Mouse (Mus musculus) lung, embryonic 14.5 days (tissue): Measurements from ENCODE around the gene Kdm5b. TPM values are rescaled to one million over a fixed set of nuclear protein-coding genes. Genes with fewer than 3 reads are reported as not detected.

ENCODE experiments used
- ATAC-seq: fragments of 200-750 bp; cut with Nextera tagmentation; 2 replicates; pipeline ENCODE4 v1.8.0; 2017; ENCODE audit warnings: mild to moderate bottlenecking, moderate TSS enrichment, moderate library complexity; ENCODE audit not compliant: insufficient read depth
- DNase-seq: peaks from one replicate; pipeline ENCODE4 v3.0.0-alpha.2; 2015
- H3K27ac ChIP-seq: fragments of 300-500 bp; sonication (generic); 2 replicates; pipeline ENCODE4 v1.5.1; 2014; ENCODE audit warnings: low read depth, mild to moderate bottlenecking, moderate library complexity
- H3K27me3 ChIP-seq: fragments of 300-500 bp; sonication (generic); 2 replicates; pipeline ENCODE4 v1.6.1; 2014; ENCODE audit warnings: low read length, control low read depth; ENCODE audit not compliant: insufficient read depth
- H3K36me3 ChIP-seq: fragments of 300-500 bp; sonication (generic); 2 replicates; pipeline ENCODE4 v1.6.1; 2014; ENCODE audit warnings: control low read depth; ENCODE audit not compliant: insufficient read depth
- H3K4me1 ChIP-seq: fragments of 300-500 bp; sonication (generic); 2 replicates; pipeline ENCODE4 v1.6.1; 2014; ENCODE audit warnings: antibody characterized with exemption, control low read depth; ENCODE audit not compliant: insufficient read depth
- H3K4me2 ChIP-seq: fragments of 300-500 bp; sonication (generic); 2 replicates; pipeline ENCODE4 v1.6.1; 2014; ENCODE audit warnings: mild to moderate bottlenecking
- H3K4me3 ChIP-seq: fragments of 300-500 bp; sonication (generic); 2 replicates; pipeline ENCODE4 v1.5.1; 2014; ENCODE audit warnings: low read depth, low read length
- H3K9ac ChIP-seq: fragments of 300-500 bp; sonication (generic); 2 replicates; pipeline ENCODE4 v1.6.1; 2014
- H3K9me3 ChIP-seq: fragments of 300-500 bp; sonication (generic); 2 replicates; pipeline ENCODE4 v1.6.1; 2016; ENCODE audit warnings: low read depth, low read length, control low read depth
- CTCF ChIP-seq: IDR thresholded peaks from 2 replicates; pipeline ENCODE4 v1.5.1; 2016; ENCODE audit warnings: antibody characterized with exemption, low read depth
- WGBS: fragments of 180-500 bp; shearing (Covaris S2); extraction: QIAGEN DNeasy Blood & Tissue Kit; methylation state at CpG from one replicate; pipeline ENCODE4 v1.1.7; 2014; 5-methylcytosine and 5-hydroxymethylcytosine counted together
- polyA plus RNA-seq: library from polyadenylated mRNA; unstranded; fragments of >200 nt; fragmentation: Nextera tagmentation; extraction: Ambion mirVana; gene quantifications from 2 replicates; pipeline ENCODE4 v1.2.1, GENCODE M21; 2014

Gene Kdm5b
- polyA plus RNA-seq, 1 experiment from 2014 or later: 59.0 TPM

- no peak for ATAC-seq
- Histone ChIP-seq H3K9ac (no peak overlapping the region), H3K4me3 (no peak overlapping the region), H3K9me3 (no peaks in the 10 kb centered on the region), H3K4me1 (peaks cover 18% of the 10 kb centered on the region), H3K36me3 (no peaks in the 10 kb centered on the region), H3K4me2 (no peak overlapping the region), H3K27ac (no peak overlapping the region), H3K27me3 (no peaks in the 10 kb centered on the region)
- DNase-seq: no peak
- TF ChIP-seq CTCF: no peak
- WGBS: 70% methylated on average over 5 of the region's 5 CpGs
Observed at GRCm38 (mm10) chr1:134558511-134558910, 1.5 kb upstream of the Kdm5b start.

GRCm38 (mm10) chr1:134559226-134559625, 745 bp upstream of the Kdm5b start:
- TF ChIP-seq CTCF: no peak
- WGBS: 71% methylated on average over 3 of the region's 3 CpGs
- ATAC-seq (no peak), DNase-seq (no peak)
- Histone ChIP-seq H3K27ac (no peak overlapping the region), H3K36me3 (no peaks in the 10 kb centered on the region), H3K4me1 (peaks cover 18% of the 10 kb centered on the region), H3K4me2 (peak overlapping the region; percentile 67; the same call in 1 of the 2 replicates), H3K4me3 (no peak overlapping the region), H3K9me3 (no peaks in the 10 kb centered on the region), H3K9ac (no peak overlapping the region), H3K27me3 (no peaks in the 10 kb centered on the region)

- peak overlapping the region; percentile 98 for H3K9ac ChIP-seq
- no peaks in the 10 kb centered on the region for H3K9me3 ChIP-seq
- peaks cover 18% of the 10 kb centered on the region for H3K4me1 ChIP-seq
- WGBS: under 1% methylated on average over 40 of the region's 50 CpGs
- no peaks in the 10 kb centered on the region for H3K36me3 ChIP-seq
- H3K4me2 ChIP-seq: peak overlapping the region; percentile 67
- no peaks in the 10 kb centered on the region for H3K27me3 ChIP-seq
- H3K4me3 ChIP-seq: peak overlapping the region; percentile 100
- ATAC-seq (no peak), DNase-seq (no peak)
- TF ChIP-seq CTCF: no peak
- H3K27ac ChIP-seq: peak overlapping the region; percentile 96
Observed at GRCm38 (mm10) chr1:134560396-134560795, 425 bp downstream of the Kdm5b start.

GRCm38 (mm10) chr1:134560801-134561769, 1.1 kb downstream of the Kdm5b start:
- under 1% methylated on average over 72 of the region's 76 CpGs for WGBS
- Histone ChIP-seq H3K4me1 (peaks cover 12% of the 10 kb centered on the region), H3K9me3 (no peaks in the 10 kb centered on the region), H3K4me3 (peak overlapping the region; percentile 100), H3K36me3 (no peaks in the 10 kb centered on the region), H3K27me3 (no peaks in the 10 kb centered on the region), H3K4me2 (peak overlapping the region; percentile 67), H3K27ac (peak overlapping the region; percentile 96), H3K9ac (peak overlapping the region; percentile 98)
- ATAC-seq (0 out of 2 replicates have a peak, but pooled peaks have one; percentile 5), DNase-seq (peak; percentile 53)
- no peak for TF ChIP-seq CTCF

GRCm38 (mm10) chr1:134561770-134562143, 1.8 kb downstream of the Kdm5b start:
- ATAC-seq (no peak), DNase-seq (no peak)
- peak overlapping the region; percentile 100 for H3K4me3 ChIP-seq
- H3K27me3 ChIP-seq: no peaks in the 10 kb centered on the region
- no peaks in the 10 kb centered on the region for H3K9me3 ChIP-seq
- H3K36me3 ChIP-seq: no peaks in the 10 kb centered on the region
- 8% methylated on average over 7 of the region's 7 CpGs for WGBS
- H3K27ac ChIP-seq: 0 out of 2 replicates have a peak overlapping the region, but pooled peaks have one; percentile 96
- H3K9ac ChIP-seq: peak overlapping the region; percentile 98
- H3K4me2 ChIP-seq: peak overlapping the region; percentile 67
- TF ChIP-seq CTCF: no peak
- H3K4me1 ChIP-seq: peaks cover 12% of the 10 kb centered on the region

GRCm38 (mm10) chr1:134562457-134562856, 2.5 kb downstream of the Kdm5b start:
- Histone ChIP-seq H3K36me3 (no peaks in the 10 kb centered on the region), H3K9me3 (no peaks in the 10 kb centered on the region), H3K4me2 (peak overlapping the region; percentile 67), H3K4me1 (peaks cover 8% of the 10 kb centered on the region), H3K4me3 (peak overlapping the region; percentile 100), H3K27me3 (no peaks in the 10 kb centered on the region), H3K9ac (peak overlapping the region; percentile 98), H3K27ac (no peak overlapping the region)
- no peak for TF ChIP-seq CTCF
- ATAC-seq (no peak), DNase-seq (peak; percentile 4)

- Histone ChIP-seq H3K4me1 (peaks cover 7% of the 10 kb centered on the region; the same call in 1 of the 2 replicates), H3K36me3 (no peaks in the 10 kb centered on the region), H3K27ac (no peak overlapping the region), H3K9me3 (no peaks in the 10 kb centered on the region), H3K9ac (no peak overlapping the region), H3K27me3 (no peaks in the 10 kb centered on the region), H3K4me2 (no peak overlapping the region), H3K4me3 (no peak overlapping the region)
- DNase-seq: no peak
- ATAC-seq: no peak
- 88% methylated on average over 3 of the region's 3 CpGs for WGBS
- TF ChIP-seq CTCF: no peak
Observed at GRCm38 (mm10) chr1:134563726-134564125, 3.8 kb downstream of the Kdm5b start.
